Mouse (Mus musculus) CD4-positive naive resting alpha-beta T cell, adult 57 days (primary cell): Measurements from ENCODE around the gene Calcb. TPM values are rescaled to one million over a fixed set of nuclear protein-coding genes. Genes with fewer than 3 reads are reported as not detected.

Experiments
- total RNA-seq: library from RNA; stranded (reverse); gene quantifications from one replicate; pipeline ENCODE4 v1.2.4, GENCODE M21; 2023

Calcb gene
- total RNA-seq, result not detected

DNA sequence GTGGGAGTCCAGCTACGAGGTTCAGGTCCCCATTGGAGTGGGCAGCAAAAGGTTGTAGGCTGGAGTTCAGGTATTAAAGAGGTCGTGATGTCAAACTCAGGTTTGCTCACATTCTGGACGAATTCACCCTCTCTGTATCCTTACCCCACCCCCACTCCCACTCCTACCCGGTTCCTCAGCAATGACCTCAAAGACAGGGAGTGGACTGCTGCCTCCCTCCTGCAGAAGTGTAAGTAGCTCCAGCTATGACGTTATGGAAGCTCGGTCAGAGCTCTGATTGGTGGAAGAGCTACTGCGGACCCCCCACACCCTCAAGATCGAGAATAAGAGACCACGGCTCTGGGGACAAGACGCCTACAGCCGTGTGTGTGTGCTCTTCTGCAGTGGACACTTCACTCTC lies at the start of gene Calcb:
Gene Calcb, plus strand, starts transcription at position 344 of the 400 bp plus-strand sequence.

DNA sequence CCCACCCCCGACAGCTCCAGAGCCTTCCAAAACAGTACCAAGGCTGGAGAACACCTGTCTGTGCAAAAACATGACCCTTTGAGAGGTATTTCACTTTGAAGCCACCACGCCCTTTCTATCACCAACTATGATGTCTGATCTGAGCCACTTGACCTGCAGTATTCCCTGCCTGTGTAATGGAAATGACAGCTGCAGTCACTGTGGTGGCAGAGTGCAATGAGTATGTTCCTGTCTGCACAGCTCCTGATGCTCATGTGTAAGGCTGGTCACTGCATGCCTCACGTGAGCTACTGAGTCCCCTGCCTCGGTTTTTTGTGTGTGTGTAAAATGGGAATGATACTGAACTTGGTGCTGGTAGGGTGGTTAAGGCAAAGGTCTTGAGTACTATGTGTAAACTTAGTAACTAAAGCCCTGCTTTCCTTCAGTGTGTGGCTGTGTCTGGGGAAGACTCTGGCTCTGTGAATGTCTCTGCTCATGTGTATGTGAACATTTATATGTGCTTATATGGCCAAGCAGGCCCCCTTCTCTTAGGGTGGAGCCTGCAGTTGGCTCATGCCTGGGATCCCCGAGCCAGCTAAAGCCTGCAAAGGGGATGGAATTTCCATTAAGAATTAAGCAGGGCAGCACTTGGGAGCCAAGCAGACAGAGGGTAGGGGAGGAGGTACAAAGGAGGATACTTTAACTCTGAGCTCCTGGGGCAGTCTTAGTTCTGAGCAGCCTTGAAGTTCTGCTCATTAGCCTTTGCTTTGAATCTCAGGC lies 24.8 kb downstream of the Calcb start, which contains the start of gene Insc:
Gene Insc, plus strand, starts transcription at position 673 of the 759 bp plus-strand sequence.

Other genes starting within 250 kb of the Calcb start
- 2.6 TPM for gene Cyp2r1, start 155.7 kb upstream of the Calcb start, total RNA-seq
- not detected for gene Calca, start 82.3 kb upstream of the Calcb start, total RNA-seq
- gene Insc, start 25.1 kb downstream of the Calcb start, total RNA-seq, result 0.71 TPM